Mouse (Mus musculus): Measurements from ENCODE around the gene Pcgf1. TPM values are rescaled to one million over a fixed set of nuclear protein-coding genes. Genes with fewer than 3 reads are reported as not detected.

The Pcgf1 gene
- polyA plus RNA-seq, 1 experiment, result 9.5 TPM

- Histone ChIP-seq H3ac (ENCODE audit: control insufficient read depth, insufficient read length, low read depth) (no peak overlapping the region), H3K79me3 (ENCODE audit: low read depth) (no peaks in the 10 kb centered on the region), H3K27me3 (ENCODE audit: control insufficient read depth, insufficient read depth, insufficient read length) (peaks cover 36% of the 10 kb centered on the region), H3K4me3 (ENCODE audit: insufficient read depth, poor library complexity, severe bottlenecking) (no peak overlapping the region), H3K36me3 (ENCODE audit: control insufficient read depth, insufficient read depth) (peaks cover 10% of the 10 kb centered on the region), H3K79me2 (ENCODE audit: control insufficient read depth, insufficient read depth) (peaks cover 5% of the 10 kb centered on the region)
- TF ChIP-seq CTCF (IDR thresholded peaks at IDR 0.05; ENCODE audit: control insufficient read depth, insufficient read depth, insufficient read length), result no peak
These were observed 6.8 kb downstream of the Pcgf1 start for GRCm38 (mm10) chr6:83084477-83084876.

- TF ChIP-seq MYOG (IDR thresholded peaks at IDR 0.05; ENCODE audit: control insufficient read depth, extremely low read depth, insufficient read length), result no peak
- TF ChIP-seq MAX (IDR thresholded peaks at IDR 0.05), result no peak
- TF ChIP-seq MYOD1 (IDR thresholded peaks at IDR 0.05; ENCODE audit: control insufficient read depth, insufficient read length, low read depth), result no peak
- TF ChIP-seq CTCF (IDR thresholded peaks at IDR 0.05; ENCODE audit: control insufficient read depth, insufficient read depth, insufficient read length), result no peak
- TF ChIP-seq CEBPB (IDR thresholded peaks at IDR 0.05; ENCODE audit: low read depth), result no peak
- TF ChIP-seq FOSL1 (IDR thresholded peaks at IDR 0.05; ENCODE audit: insufficient read depth, low read length, poor library complexity, severe bottlenecking), result no peak
- no peak for TF ChIP-seq USF1 (IDR thresholded peaks at IDR 0.05; ENCODE audit: low read depth)
- Histone ChIP-seq H3K36me3 (ENCODE audit: control insufficient read depth, insufficient read depth) (no peaks in the 10 kb centered on the region), H3ac (ENCODE audit: control insufficient read depth, insufficient read length, low read depth) (no peak within 1 kb of the TSS), H3K27me3 (ENCODE audit: control insufficient read depth, insufficient read depth, insufficient read length) (peaks cover 48% of the 10 kb centered on the region), H3K79me3 (ENCODE audit: low read depth) (no peaks in the 10 kb centered on the region), H3K4me3 (ENCODE audit: insufficient read depth, poor library complexity, severe bottlenecking) (no peak within 1 kb of the TSS), H3K79me2 (ENCODE audit: control insufficient read depth, insufficient read depth) (no peaks in the 10 kb centered on the region)
These were observed 8.7 kb downstream of the Pcgf1 start, which contains the start of gene Lbx2 for GRCm38 (mm10) chr6:83086121-83087035. TSS of gene Lbx2 (plus strand) at chr6:83086367.

GRCm38 (mm10) chr6:83087205-83087925 lies 9.7 kb downstream of the Pcgf1 start:
- Histone ChIP-seq H3K4me3 (ENCODE audit: insufficient read depth, poor library complexity, severe bottlenecking) (no peak overlapping the region), H3K79me2 (ENCODE audit: control insufficient read depth, insufficient read depth) (no peaks in the 10 kb centered on the region), H3ac (ENCODE audit: control insufficient read depth, insufficient read length, low read depth) (no peak overlapping the region), H3K27me3 (ENCODE audit: control insufficient read depth, insufficient read depth, insufficient read length) (peaks cover 48% of the 10 kb centered on the region), H3K79me3 (ENCODE audit: low read depth) (no peaks in the 10 kb centered on the region), H3K36me3 (ENCODE audit: control insufficient read depth, insufficient read depth) (no peaks in the 10 kb centered on the region)
- no peak for TF ChIP-seq CTCF (IDR thresholded peaks at IDR 0.05; ENCODE audit: control insufficient read depth, insufficient read depth, insufficient read length)
- no peak for TF ChIP-seq FOSL1 (IDR thresholded peaks at IDR 0.05; ENCODE audit: insufficient read depth, low read length, poor library complexity, severe bottlenecking)
- no peak for TF ChIP-seq USF1 (IDR thresholded peaks at IDR 0.05; ENCODE audit: low read depth)
- no peak for TF ChIP-seq MYOG (IDR thresholded peaks at IDR 0.05; ENCODE audit: control insufficient read depth, extremely low read depth, insufficient read length)
- TF ChIP-seq MAX (IDR thresholded peaks at IDR 0.05), result no peak
- no peak for TF ChIP-seq MYOD1 (IDR thresholded peaks at IDR 0.05; ENCODE audit: control insufficient read depth, insufficient read length, low read depth)
- TF ChIP-seq CEBPB (IDR thresholded peaks at IDR 0.05; ENCODE audit: low read depth), result no peak

- Histone ChIP-seq H3K4me3 (ENCODE audit: insufficient read depth, poor library complexity, severe bottlenecking) (no peak overlapping the region), H3K79me3 (ENCODE audit: low read depth) (no peaks in the 10 kb centered on the region), H3K36me3 (ENCODE audit: control insufficient read depth, insufficient read depth) (no peaks in the 10 kb centered on the region), H3K79me2 (ENCODE audit: control insufficient read depth, insufficient read depth) (no peaks in the 10 kb centered on the region), H3K27me3 (ENCODE audit: control insufficient read depth, insufficient read depth, insufficient read length) (peaks cover 52% of the 10 kb centered on the region), H3ac (ENCODE audit: control insufficient read depth, insufficient read length, low read depth) (no peak overlapping the region)
- TF ChIP-seq MYOG (IDR thresholded peaks at IDR 0.05; ENCODE audit: control insufficient read depth, extremely low read depth, insufficient read length) (no peak), USF1 (IDR thresholded peaks at IDR 0.05; ENCODE audit: low read depth) (no peak), CTCF (IDR thresholded peaks at IDR 0.05; ENCODE audit: control insufficient read depth, insufficient read depth, insufficient read length) (no peak), MYOD1 (IDR thresholded peaks at IDR 0.05; ENCODE audit: control insufficient read depth, insufficient read length, low read depth) (no peak), CEBPB (IDR thresholded peaks at IDR 0.05; ENCODE audit: low read depth) (no peak), MAX (IDR thresholded peaks at IDR 0.05) (no peak), FOSL1 (IDR thresholded peaks at IDR 0.05; ENCODE audit: insufficient read depth, low read length, poor library complexity, severe bottlenecking) (no peak)
These were observed 10.2 kb downstream of the Pcgf1 start for GRCm38 (mm10) chr6:83087926-83088260.

- H3ac ChIP-seq (ENCODE audit: control insufficient read depth, insufficient read length, low read depth), result no peak overlapping the region
- H3K36me3 ChIP-seq (ENCODE audit: control insufficient read depth, insufficient read depth), result no peaks in the 10 kb centered on the region
- no peaks in the 10 kb centered on the region for H3K79me3 ChIP-seq (ENCODE audit: low read depth)
- no peaks in the 10 kb centered on the region for H3K79me2 ChIP-seq (ENCODE audit: control insufficient read depth, insufficient read depth)
- no peak for TF ChIP-seq MYOG (IDR thresholded peaks at IDR 0.05; ENCODE audit: control insufficient read depth, extremely low read depth, insufficient read length)
- TF ChIP-seq MAX (IDR thresholded peaks at IDR 0.05), result no peak
- TF ChIP-seq MYOD1 (IDR thresholded peaks at IDR 0.05; ENCODE audit: control insufficient read depth, insufficient read length, low read depth), result no peak
- TF ChIP-seq FOSL1 (IDR thresholded peaks at IDR 0.05; ENCODE audit: insufficient read depth, low read length, poor library complexity, severe bottlenecking), result no peak
- TF ChIP-seq CEBPB (IDR thresholded peaks at IDR 0.05; ENCODE audit: low read depth), result no peak
- no peak for TF ChIP-seq USF1 (IDR thresholded peaks at IDR 0.05; ENCODE audit: low read depth)
- no peak for TF ChIP-seq CTCF (IDR thresholded peaks at IDR 0.05; ENCODE audit: control insufficient read depth, insufficient read depth, insufficient read length)
- H3K27me3 ChIP-seq (ENCODE audit: control insufficient read depth, insufficient read depth, insufficient read length), result peaks cover 33% of the 10 kb centered on the region
- H3K4me3 ChIP-seq (ENCODE audit: insufficient read depth, poor library complexity, severe bottlenecking), result no peak overlapping the region
These were observed 14.9 kb downstream of the Pcgf1 start for GRCm38 (mm10) chr6:83092416-83093127.
